Mouse (Mus musculus): ENCODE measurements at regions not wholly inside any gene's neighbourhood (a gene's known extent, or its start where the extent isn't known, plus 50 kb on each side); places are given as distances from the start of the nearest gene placed in this dataset.
"Not testable (repeated sequence)": the region's sequence is repeated elsewhere in the genome, so short reads cannot be mapped to it uniquely, and the experiment has no call there.

DNA sequence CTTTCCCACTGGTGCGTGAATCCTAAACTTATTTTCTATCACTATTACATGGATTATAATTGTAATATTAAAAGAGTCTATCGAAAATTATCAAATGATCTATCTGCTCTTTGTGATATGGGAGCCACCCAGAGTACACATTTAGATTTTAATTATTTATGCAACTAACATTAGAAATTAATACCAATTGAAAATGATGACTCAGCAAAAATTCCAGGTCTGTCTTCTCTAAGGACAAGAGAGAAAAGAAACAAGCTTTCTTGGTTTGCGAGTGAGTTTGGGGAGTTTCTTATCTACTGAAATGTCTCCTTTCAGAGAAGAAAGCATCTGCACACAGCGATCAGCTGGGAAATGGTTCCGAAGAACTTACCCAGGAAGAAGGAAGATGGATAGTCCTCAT is 219.4 kb downstream of the Prr30 start:
- Histone ChIP-seq H3K27me3 (ENCODE audit: insufficient read depth, low read length) (no peaks in the 10 kb centered on the region), H3K4me1 (replicated peaks; ENCODE audit: low read depth, low read length) (no peaks in the 10 kb centered on the region), H3K4me3 (replicated peaks; ENCODE audit: low read length) (no peak overlapping the region), H3K36me3 (ENCODE audit: insufficient read depth, low read length) (no peaks in the 10 kb centered on the region), H3K9me3 (ENCODE audit: low read length) (0 out of 2 replicates have a peak, but pooled peaks cover 6% of the 10 kb centered on the region)
- TF ChIP-seq POU5F1 (IDR thresholded peaks at IDR 0.05; ENCODE audit: borderline replicate concordance, low read length) (no peak), NANOG (IDR thresholded peaks at IDR 0.05; ENCODE audit: borderline replicate concordance, low read length) (no peak), CTCF (conservative IDR thresholded peaks at IDR 0.05; ENCODE audit: low read length) (no peak)

DNA sequence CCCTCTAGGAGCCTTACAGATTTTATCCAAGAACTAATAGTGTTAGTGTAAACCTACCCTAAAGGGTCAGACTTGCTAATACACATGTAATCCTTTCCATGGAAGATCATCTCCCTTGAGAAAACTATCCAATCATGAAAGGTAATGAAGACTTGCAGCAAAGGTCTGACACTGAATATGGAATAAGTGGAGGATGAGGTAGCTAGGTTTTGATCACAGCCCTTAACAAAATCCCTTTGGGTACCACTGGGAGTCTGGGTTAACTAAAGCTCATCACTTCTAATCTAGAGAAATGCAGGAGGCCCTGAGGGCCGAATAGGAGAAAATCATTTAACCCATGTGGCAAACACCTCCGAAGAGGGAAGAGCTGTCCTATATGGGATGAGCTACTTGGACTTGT is 221.6 kb downstream of the Prr30 start:
- Histone ChIP-seq H3K9me3 (ENCODE audit: low read length) (0 out of 2 replicates have a peak, but pooled peaks cover 6% of the 10 kb centered on the region), H3K36me3 (ENCODE audit: insufficient read depth, low read length) (no peaks in the 10 kb centered on the region), H3K27me3 (ENCODE audit: insufficient read depth, low read length) (no peaks in the 10 kb centered on the region), H3K4me1 (replicated peaks; ENCODE audit: low read depth, low read length) (no peaks in the 10 kb centered on the region), H3K4me3 (replicated peaks; ENCODE audit: low read length) (no peak overlapping the region)
- TF ChIP-seq CTCF (conservative IDR thresholded peaks at IDR 0.05; ENCODE audit: low read length) (no peak), POU5F1 (IDR thresholded peaks at IDR 0.05; ENCODE audit: borderline replicate concordance, low read length) (no peak), NANOG (IDR thresholded peaks at IDR 0.05; ENCODE audit: borderline replicate concordance, low read length) (no peak)

DNA sequence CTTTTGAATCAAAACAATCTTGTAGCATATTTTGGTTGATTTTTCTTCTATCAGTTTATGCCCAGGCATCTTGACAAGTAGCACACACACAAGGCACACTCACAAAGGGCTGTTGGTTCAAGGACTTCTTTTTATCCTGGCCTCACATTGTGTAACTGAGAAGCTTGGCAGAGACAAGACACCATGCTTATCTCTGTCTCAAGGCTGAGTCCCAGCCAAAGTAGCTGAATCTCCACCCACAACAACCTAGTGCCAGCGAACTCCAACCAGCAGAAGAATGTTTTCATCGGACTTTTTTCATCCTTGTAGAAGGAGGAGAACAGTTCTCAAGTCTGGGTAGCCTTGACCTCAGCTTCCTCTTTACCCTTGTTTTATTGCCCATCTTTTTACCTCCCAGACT is 229.2 kb downstream of the Prr30 start:
- no peak for TF ChIP-seq NANOG (IDR thresholded peaks at IDR 0.05; ENCODE audit: borderline replicate concordance, low read length)
- TF ChIP-seq POU5F1 (IDR thresholded peaks at IDR 0.05; ENCODE audit: borderline replicate concordance, low read length): no peak
- TF ChIP-seq CTCF (conservative IDR thresholded peaks at IDR 0.05; ENCODE audit: low read length): no peak
- Histone ChIP-seq H3K27me3 (ENCODE audit: insufficient read depth, low read length) (no peaks in the 10 kb centered on the region), H3K4me1 (replicated peaks; ENCODE audit: low read depth, low read length) (no peaks in the 10 kb centered on the region), H3K9me3 (ENCODE audit: low read length) (no peaks in the 10 kb centered on the region), H3K36me3 (ENCODE audit: insufficient read depth, low read length) (no peaks in the 10 kb centered on the region), H3K4me3 (replicated peaks; ENCODE audit: low read length) (no peak overlapping the region)

- no peaks in the 10 kb centered on the region for H3K9me3 ChIP-seq (ENCODE audit: low read length)
- no peaks in the 10 kb centered on the region for H3K4me1 ChIP-seq (replicated peaks; ENCODE audit: low read depth, low read length)
- TF ChIP-seq POU5F1 (IDR thresholded peaks at IDR 0.05; ENCODE audit: borderline replicate concordance, low read length) (no peak), CTCF (conservative IDR thresholded peaks at IDR 0.05; ENCODE audit: low read length) (no peak), NANOG (IDR thresholded peaks at IDR 0.05; ENCODE audit: borderline replicate concordance, low read length) (no peak)
- no peaks in the 10 kb centered on the region for H3K27me3 ChIP-seq (ENCODE audit: insufficient read depth, low read length)
- no peaks in the 10 kb centered on the region for H3K36me3 ChIP-seq (ENCODE audit: insufficient read depth, low read length)
- no peak overlapping the region for H3K4me3 ChIP-seq (replicated peaks; ENCODE audit: low read length)
Observed at GRCm38 (mm10) chr14:100960198-100960597, 239.9 kb downstream of the Prr30 start.

DNA sequence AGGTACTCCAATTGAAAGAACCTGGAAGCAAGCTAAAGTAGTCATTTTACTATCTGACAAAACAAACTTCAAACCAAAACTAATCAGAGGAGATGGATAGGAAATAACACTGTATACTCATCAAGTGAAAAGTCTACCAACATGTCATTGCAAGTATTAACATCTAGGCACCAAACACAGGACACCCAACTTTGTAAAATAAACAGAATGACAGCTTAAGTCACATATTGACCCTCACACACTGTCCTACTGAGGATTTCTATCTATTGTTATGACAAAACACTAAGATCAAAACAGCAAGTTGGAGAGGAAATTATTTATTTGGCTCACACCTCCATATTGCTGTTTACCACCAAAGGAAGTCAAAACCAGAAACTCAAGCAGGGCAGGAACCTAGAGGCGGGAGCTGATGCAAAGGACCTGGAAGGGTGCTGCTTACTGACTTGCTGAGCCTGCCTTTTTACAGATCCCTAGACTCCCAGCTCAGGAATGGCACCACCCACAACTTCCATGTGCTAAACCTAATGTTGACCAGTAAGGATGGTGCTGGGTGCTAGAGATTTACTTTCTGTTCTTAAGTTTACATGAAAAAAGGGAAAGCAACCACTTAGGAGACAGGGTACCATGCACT is 244.2 kb downstream of the Prr30 start:
- Histone ChIP-seq H3K4me3 (replicated peaks; ENCODE audit: low read length) (no peak overlapping the region), H3K36me3 (ENCODE audit: insufficient read depth, low read length) (no peaks in the 10 kb centered on the region), H3K27me3 (ENCODE audit: insufficient read depth, low read length) (no peaks in the 10 kb centered on the region), H3K9me3 (ENCODE audit: low read length) (no peaks in the 10 kb centered on the region), H3K4me1 (replicated peaks; ENCODE audit: low read depth, low read length) (no peaks in the 10 kb centered on the region)
- TF ChIP-seq NANOG (IDR thresholded peaks at IDR 0.05; ENCODE audit: borderline replicate concordance, low read length) (no peak), CTCF (conservative IDR thresholded peaks at IDR 0.05; ENCODE audit: low read length) (no peak), POU5F1 (IDR thresholded peaks at IDR 0.05; ENCODE audit: borderline replicate concordance, low read length) (no peak)

- Histone ChIP-seq H3K4me1 (replicated peaks; ENCODE audit: low read depth, low read length) (no peaks in the 10 kb centered on the region), H3K27me3 (ENCODE audit: insufficient read depth, low read length) (no peaks in the 10 kb centered on the region), H3K36me3 (ENCODE audit: insufficient read depth, low read length) (no peaks in the 10 kb centered on the region), H3K9me3 (ENCODE audit: low read length) (no peaks in the 10 kb centered on the region), H3K4me3 (replicated peaks; ENCODE audit: low read length) (no peak overlapping the region)
- TF ChIP-seq CTCF (conservative IDR thresholded peaks at IDR 0.05; ENCODE audit: low read length): no peak
Observed at GRCm38 (mm10) chr14:100950681-100951119, 249.4 kb downstream of the Prr30 start.

GRCm38 (mm10) chr14:100947625-100948024 is 252.5 kb downstream of the Prr30 start:
- H3K4me1 ChIP-seq (replicated peaks; ENCODE audit: low read depth, low read length); H3K4me3 ChIP-seq (replicated peaks; ENCODE audit: low read length); H3K36me3 ChIP-seq (ENCODE audit: insufficient read depth, low read length); H3K27me3 ChIP-seq (ENCODE audit: insufficient read depth, low read length); H3K9me3 ChIP-seq (ENCODE audit: low read length): not testable (repeated sequence)

GRCm38 (mm10) chr14:100937358-100937887 is 262.7 kb downstream of the Prr30 start:
- no peaks in the 10 kb centered on the region for H3K27me3 ChIP-seq (ENCODE audit: insufficient read depth, low read length)
- no peak overlapping the region for H3K4me3 ChIP-seq (replicated peaks; ENCODE audit: low read length)
- no peaks in the 10 kb centered on the region for H3K9me3 ChIP-seq (ENCODE audit: low read length)
- no peak for TF ChIP-seq POU5F1 (IDR thresholded peaks at IDR 0.05; ENCODE audit: borderline replicate concordance, low read length)
- TF ChIP-seq NANOG (IDR thresholded peaks at IDR 0.05; ENCODE audit: borderline replicate concordance, low read length): no peak
- no peak for TF ChIP-seq CTCF (conservative IDR thresholded peaks at IDR 0.05; ENCODE audit: low read length)
- H3K4me1 ChIP-seq (replicated peaks; ENCODE audit: low read depth, low read length): no peaks in the 10 kb centered on the region
- no peaks in the 10 kb centered on the region for H3K36me3 ChIP-seq (ENCODE audit: insufficient read depth, low read length)

GRCm38 (mm10) chr14:100934554-100934953 is 265.6 kb downstream of the Prr30 start:
- no peaks in the 10 kb centered on the region for H3K36me3 ChIP-seq (ENCODE audit: insufficient read depth, low read length)
- TF ChIP-seq NANOG (IDR thresholded peaks at IDR 0.05; ENCODE audit: borderline replicate concordance, low read length) (no peak), POU5F1 (IDR thresholded peaks at IDR 0.05; ENCODE audit: borderline replicate concordance, low read length) (no peak), CTCF (conservative IDR thresholded peaks at IDR 0.05; ENCODE audit: low read length) (no peak)
- H3K4me3 ChIP-seq (replicated peaks; ENCODE audit: low read length): no peak overlapping the region
- no peaks in the 10 kb centered on the region for H3K9me3 ChIP-seq (ENCODE audit: low read length)
- H3K27me3 ChIP-seq (ENCODE audit: insufficient read depth, low read length): no peaks in the 10 kb centered on the region
- no peaks in the 10 kb centered on the region for H3K4me1 ChIP-seq (replicated peaks; ENCODE audit: low read depth, low read length)

All from E14TG2a.4 (cell line).